Mouse (Mus musculus): ENCODE data around the gene Cisd3. TPM values are rescaled to one million over a fixed set of nuclear protein-coding genes. Genes with fewer than 3 reads are reported as not detected.

Gene Cisd3
- polyA plus RNA-seq, 1 experiment from 2014 or later: 40.5 TPM

DNA sequence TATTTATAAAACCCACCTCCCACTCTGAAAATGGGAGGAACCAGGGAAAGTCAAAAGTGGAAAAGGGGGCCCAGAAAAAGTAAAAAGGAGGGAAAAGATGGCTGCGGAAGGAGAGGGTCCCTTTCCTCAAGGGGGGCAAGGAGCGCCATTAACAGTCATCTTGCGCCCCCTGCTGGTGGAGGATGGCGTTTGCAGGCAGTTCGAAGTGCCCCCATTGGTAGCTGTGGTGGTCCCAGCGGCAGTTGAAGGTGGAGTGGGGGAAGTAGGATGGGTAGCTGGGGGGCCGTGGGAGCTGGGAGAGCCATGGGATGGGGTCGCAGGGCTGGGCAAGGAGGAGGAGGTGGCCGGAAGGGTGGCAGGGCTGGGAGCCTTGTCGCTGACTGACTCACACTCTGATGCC lies 4.2 kb downstream of the Cisd3 start:
- no peaks in the 10 kb centered on the region for H3K9me3 ChIP-seq (replicated peaks)
- WGBS: 32% methylated on average over 10 of the region's 10 CpGs
- no peak for ATAC-seq (ENCODE audit: insufficient number of reproducible peaks, low FRiP score)
- H3K9ac ChIP-seq: no peak overlapping the region
- peaks cover 58% of the 10 kb centered on the region for H3K36me3 ChIP-seq
- no peak overlapping the region for H3K27ac ChIP-seq (ENCODE audit: poor library complexity, severe bottlenecking)
- H3K4me1 ChIP-seq (replicated peaks): peaks cover 33% of the 10 kb centered on the region
- H3K27me3 ChIP-seq (replicated peaks): no peaks in the 10 kb centered on the region
- H3K4me3 ChIP-seq: no peak overlapping the region
- no peak overlapping the region for H3K4me2 ChIP-seq

DNA sequence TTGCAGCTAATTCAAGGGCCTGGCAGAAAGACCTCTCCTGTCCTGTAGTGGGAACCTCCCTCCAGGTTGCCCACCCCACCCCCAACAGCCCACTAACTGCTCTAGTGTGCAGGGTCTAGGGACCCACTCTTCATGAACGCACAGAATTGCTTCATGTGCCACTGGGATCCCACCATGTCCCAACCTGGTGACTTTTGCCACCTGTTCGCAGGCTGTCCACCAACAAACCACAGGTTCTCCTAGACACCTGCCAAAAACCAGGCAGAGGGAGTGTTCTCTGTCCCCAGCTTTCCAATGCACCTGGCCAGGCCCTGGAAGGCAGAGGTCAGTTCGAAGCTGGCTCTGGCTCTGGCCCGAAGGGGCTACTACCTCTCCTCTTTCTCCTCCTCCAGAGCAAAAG lies 8.8 kb downstream of the Cisd3 start:
- H3K9ac ChIP-seq: 0 out of 2 replicates have a peak overlapping the region, but pooled peaks have one; percentile 29

DNA sequence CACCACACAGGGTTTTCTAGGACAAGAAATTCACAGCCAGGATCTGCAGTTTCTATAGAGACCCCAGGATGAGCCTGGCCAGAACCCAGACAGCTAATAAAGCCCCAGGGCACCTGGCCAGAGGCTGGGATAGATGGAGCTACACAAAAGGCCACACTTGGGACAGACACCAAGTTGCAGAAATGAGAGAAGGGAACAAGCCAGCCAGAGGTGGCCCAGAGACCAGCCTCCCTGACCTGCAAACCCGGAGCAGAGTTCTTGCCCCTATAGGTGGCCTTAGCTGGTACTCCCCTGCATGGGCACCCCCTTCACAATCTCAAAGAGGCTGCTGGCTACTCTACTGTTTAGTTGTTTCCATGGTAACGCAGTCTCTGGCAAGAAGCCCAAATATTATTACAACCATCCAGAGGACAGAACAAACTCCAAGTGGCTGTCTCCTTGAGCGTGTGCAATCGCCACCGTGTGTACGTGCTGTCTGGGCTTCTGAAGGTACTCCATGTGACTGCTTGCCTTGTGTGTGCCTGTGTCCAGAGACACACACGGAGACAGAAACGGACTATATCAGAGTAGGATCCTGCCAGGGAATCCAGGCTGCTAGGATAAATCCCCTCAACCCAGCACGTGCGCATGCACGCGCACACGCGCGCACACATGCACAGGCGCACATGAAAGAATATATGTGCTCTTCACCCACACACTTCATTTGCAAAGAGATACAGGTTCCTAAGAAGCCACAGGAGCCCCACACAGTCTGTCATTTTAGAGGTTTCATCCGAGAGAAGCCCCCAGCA lies 9.5 kb downstream of the Cisd3 start:
- H3K4me2 ChIP-seq: peak overlapping the region; percentile 29; the same call in 1 of the 2 replicates
- no peaks in the 10 kb centered on the region for H3K27me3 ChIP-seq (replicated peaks)
- no peak overlapping the region for H3K4me3 ChIP-seq
- H3K27ac ChIP-seq (ENCODE audit: poor library complexity, severe bottlenecking): peak overlapping the region; percentile 23
- H3K9ac ChIP-seq: peak overlapping the region; percentile 29; the same call in 1 of the 2 replicates
- no peaks in the 10 kb centered on the region for H3K9me3 ChIP-seq (replicated peaks)
- 67% methylated on average over 17 of the region's 17 CpGs for WGBS
- ATAC-seq (ENCODE audit: insufficient number of reproducible peaks, low FRiP score): no peak
- peaks cover 48% of the 10 kb centered on the region for H3K4me1 ChIP-seq (replicated peaks)
- H3K36me3 ChIP-seq: peaks cover 34% of the 10 kb centered on the region

More for the DNA sequence above, 8.8 kb downstream of the Cisd3 start:
- no peak overlapping the region for H3K4me2 ChIP-seq
- peaks cover 48% of the 10 kb centered on the region for H3K4me1 ChIP-seq (replicated peaks)
- H3K4me3 ChIP-seq: no peak overlapping the region
- no peaks in the 10 kb centered on the region for H3K9me3 ChIP-seq (replicated peaks)
- 90% methylated on average over 4 of the region's 4 CpGs for WGBS
- no peak for ATAC-seq (ENCODE audit: insufficient number of reproducible peaks, low FRiP score)
- H3K27me3 ChIP-seq (replicated peaks): no peaks in the 10 kb centered on the region
- H3K36me3 ChIP-seq: peaks cover 39% of the 10 kb centered on the region
- no peak overlapping the region for H3K27ac ChIP-seq (ENCODE audit: poor library complexity, severe bottlenecking)

- Histone ChIP-seq H3K4me2 (peak overlapping the region; percentile 29), H3K4me3 (no peak overlapping the region), H3K36me3 (peaks cover 27% of the 10 kb centered on the region), H3K27ac (ENCODE audit: poor library complexity, severe bottlenecking) (peak overlapping the region; percentile 23; the same call in 1 of the 2 replicates), H3K4me1 (replicated peaks) (peaks cover 49% of the 10 kb centered on the region), H3K27me3 (replicated peaks) (no peaks in the 10 kb centered on the region), H3K9ac (0 out of 2 replicates have a peak overlapping the region, but pooled peaks have one; percentile 38), H3K9me3 (replicated peaks) (no peaks in the 10 kb centered on the region)
- WGBS: 61% methylated on average over 9 of the region's 9 CpGs
- ATAC-seq (ENCODE audit: insufficient number of reproducible peaks, low FRiP score): no peak
Observed at GRCm38 (mm10) chr11:97695712-97696401, 10.2 kb downstream of the Cisd3 start.

DNA sequence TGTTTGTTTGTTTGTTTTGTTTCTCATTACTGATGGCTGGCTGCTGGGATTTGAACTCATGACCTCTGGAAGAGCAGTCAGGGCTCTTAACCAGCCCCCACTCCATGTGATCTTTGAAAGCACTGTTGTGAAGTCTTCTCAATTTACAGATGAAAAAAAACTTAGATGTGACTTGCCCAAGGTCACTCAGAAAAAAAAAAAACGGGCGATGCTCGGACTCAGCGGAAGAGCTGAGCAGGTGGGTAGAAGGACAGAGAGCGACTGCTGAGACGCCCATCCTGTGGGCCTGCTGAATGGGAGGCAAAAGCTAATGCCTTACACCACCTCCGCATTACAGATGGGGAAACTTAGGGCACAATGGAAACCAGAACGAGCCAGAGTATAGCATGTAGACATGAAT lies 11.0 kb downstream of the Cisd3 start:
- H3K27ac ChIP-seq (ENCODE audit: poor library complexity, severe bottlenecking): no peak overlapping the region
- no peak overlapping the region for H3K4me2 ChIP-seq
- H3K4me3 ChIP-seq: no peak overlapping the region
- no peaks in the 10 kb centered on the region for H3K27me3 ChIP-seq (replicated peaks)
- peaks cover 57% of the 10 kb centered on the region for H3K4me1 ChIP-seq (replicated peaks)
- H3K9ac ChIP-seq: no peak overlapping the region
- ATAC-seq (ENCODE audit: insufficient number of reproducible peaks, low FRiP score): no peak
- WGBS: 81% methylated on average over 8 of the region's 8 CpGs
- H3K9me3 ChIP-seq (replicated peaks): no peaks in the 10 kb centered on the region
- peaks cover 19% of the 10 kb centered on the region for H3K36me3 ChIP-seq

- H3K4me3 ChIP-seq: peak overlapping the region; percentile 75
- H3K4me2 ChIP-seq: peak overlapping the region; percentile 92
- ATAC-seq (ENCODE audit: insufficient number of reproducible peaks, low FRiP score): no peak
- peaks cover 12% of the 10 kb centered on the region for H3K36me3 ChIP-seq
- H3K27ac ChIP-seq (ENCODE audit: poor library complexity, severe bottlenecking): peak overlapping the region; percentile 99
- peaks cover 62% of the 10 kb centered on the region for H3K4me1 ChIP-seq (replicated peaks)
- H3K9me3 ChIP-seq (replicated peaks): no peaks in the 10 kb centered on the region
- H3K9ac ChIP-seq: peak overlapping the region; percentile 85
- 55% methylated on average over 11 of the region's 11 CpGs for WGBS
- H3K27me3 ChIP-seq (replicated peaks): no peaks in the 10 kb centered on the region
Observed at GRCm38 (mm10) chr11:97697199-97697890, 11.7 kb downstream of the Cisd3 start.

DNA sequence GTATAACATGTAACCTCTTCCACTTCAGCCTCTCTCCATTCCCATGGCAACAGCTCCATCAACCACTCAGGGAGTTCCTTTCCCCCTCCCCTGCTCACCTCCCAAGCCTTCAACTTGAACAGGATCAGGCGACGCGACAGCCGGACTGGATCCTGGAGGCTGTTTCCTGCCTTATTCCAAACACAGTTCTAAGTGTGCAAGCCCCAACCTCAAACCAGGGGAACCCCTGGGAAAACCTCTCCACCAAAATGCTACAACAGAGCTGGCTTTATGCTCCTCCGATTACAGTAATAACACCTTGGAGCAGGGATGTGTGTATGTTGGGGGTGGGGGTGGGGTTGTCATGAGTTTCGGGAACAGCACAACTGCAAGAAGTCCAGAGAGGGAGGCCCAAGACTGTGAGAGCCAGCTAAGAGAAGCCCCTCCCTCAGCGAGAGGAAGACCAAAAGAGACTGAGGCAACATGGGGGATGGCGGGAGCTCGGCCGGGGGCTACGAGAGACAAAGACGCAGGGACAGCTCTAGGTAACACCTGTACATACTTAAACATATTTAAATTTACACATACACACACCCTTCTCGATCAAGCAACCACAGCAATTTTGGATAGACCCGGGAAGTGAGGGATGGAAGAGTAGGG lies 12.4 kb downstream of the Cisd3 start:
- no peaks in the 10 kb centered on the region for H3K27me3 ChIP-seq (replicated peaks)
- H3K4me1 ChIP-seq (replicated peaks): peaks cover 62% of the 10 kb centered on the region
- WGBS: 2% methylated on average over 14 of the region's 14 CpGs
- peaks cover 5% of the 10 kb centered on the region for H3K36me3 ChIP-seq
- H3K9me3 ChIP-seq (replicated peaks): no peaks in the 10 kb centered on the region
- H3K4me3 ChIP-seq: peak overlapping the region; percentile 75
- ATAC-seq (ENCODE audit: insufficient number of reproducible peaks, low FRiP score): no peak
- peak overlapping the region; percentile 92 for H3K4me2 ChIP-seq
- H3K9ac ChIP-seq: peak overlapping the region; percentile 85
- H3K27ac ChIP-seq (ENCODE audit: poor library complexity, severe bottlenecking): peak overlapping the region; percentile 99

GRCm38 (mm10) chr11:97698741-97699611 lies 13.3 kb downstream of the Cisd3 start:
- Histone ChIP-seq H3K4me2 (peak overlapping the region; percentile 92), H3K9me3 (replicated peaks) (no peaks in the 10 kb centered on the region), H3K36me3 (no peaks in the 10 kb centered on the region), H3K27me3 (replicated peaks) (no peaks in the 10 kb centered on the region), H3K4me1 (replicated peaks) (peaks cover 60% of the 10 kb centered on the region), H3K27ac (ENCODE audit: poor library complexity, severe bottlenecking) (peak overlapping the region; percentile 99), H3K9ac (peak overlapping the region; percentile 85), H3K4me3 (peak overlapping the region; percentile 75)
- under 1% methylated on average over 56 of the region's 63 CpGs for WGBS
- ATAC-seq (ENCODE audit: insufficient number of reproducible peaks, low FRiP score): peak; percentile 1; the same call in 1 of the 2 replicates

GRCm38 (mm10) chr11:97699626-97700002 lies 14.0 kb downstream of the Cisd3 start:
- peak overlapping the region; percentile 85 for H3K9ac ChIP-seq
- H3K36me3 ChIP-seq: 0 out of 2 replicates have a peak, but pooled peaks cover 3% of the 10 kb centered on the region
- H3K4me2 ChIP-seq: peak overlapping the region; percentile 92
- peak overlapping the region; percentile 99 for H3K27ac ChIP-seq (ENCODE audit: poor library complexity, severe bottlenecking)
- ATAC-seq (ENCODE audit: insufficient number of reproducible peaks, low FRiP score): peak; percentile 33
- H3K9me3 ChIP-seq (replicated peaks): no peaks in the 10 kb centered on the region
- H3K27me3 ChIP-seq (replicated peaks): no peaks in the 10 kb centered on the region
- peaks cover 60% of the 10 kb centered on the region for H3K4me1 ChIP-seq (replicated peaks)
- H3K4me3 ChIP-seq: peak overlapping the region; percentile 75
- WGBS: 0% methylated on average over 6 of the region's 9 CpGs
